Mouse (Mus musculus): ENCODE data around the gene Otos.
A peak's percentile ranks its signal among the peaks of the same experiment; 100 is the strongest.

The Otos gene

GRCm38 (mm10) chr1:92646601-92647000 is 2.0 kb downstream of the Otos start:
- no peak for DNase-seq (ENCODE audit: low read depth, low spot score)

GRCm38 (mm10) chr1:92646111-92646510 is 2.5 kb downstream of the Otos start:
- no peak for DNase-seq (ENCODE audit: low read depth, low spot score)

- DNase-seq (ENCODE audit: low read depth, low spot score): no peak
Measured at GRCm38 (mm10) chr1:92644916-92645315, 3.7 kb downstream of the Otos start.

GRCm38 (mm10) chr1:92643691-92644090 is 5.0 kb downstream of the Otos start:
- DNase-seq (ENCODE audit: low read depth, low spot score): no peak

- DNase-seq (ENCODE audit: low read depth, low spot score): peak; percentile 66
Measured at GRCm38 (mm10) chr1:92641514-92642272, 6.9 kb downstream of the Otos start, which contains the start of gene Cops9. Gene Cops9 (minus strand): TSS chr1:92641985.

GRCm38 (mm10) chr1:92640393-92640792 is 8.2 kb downstream of the Otos start:
- DNase-seq (ENCODE audit: low read depth, low spot score): no peak

- no peak for DNase-seq (ENCODE audit: low read depth, low spot score)
Measured at GRCm38 (mm10) chr1:92638736-92639135, 9.9 kb downstream of the Otos start.

GRCm38 (mm10) chr1:92638181-92638580 is 10.5 kb downstream of the Otos start:
- no peak for DNase-seq (ENCODE audit: low read depth, low spot score)

GRCm38 (mm10) chr1:92637501-92638172 is 11.0 kb downstream of the Otos start:
- DNase-seq (ENCODE audit: low read depth, low spot score): no peak

- DNase-seq (ENCODE audit: low read depth, low spot score): no peak
Measured at GRCm38 (mm10) chr1:92636676-92637075, 12.0 kb downstream of the Otos start.

GRCm38 (mm10) chr1:92636015-92636414 is 12.6 kb downstream of the Otos start:
- DNase-seq (ENCODE audit: low read depth, low spot score): no peak

- no peak for DNase-seq (ENCODE audit: low read depth, low spot score)
Measured at GRCm38 (mm10) chr1:92634976-92635599, 13.6 kb downstream of the Otos start.

- DNase-seq (ENCODE audit: low read depth, low spot score): no peak
Measured at GRCm38 (mm10) chr1:92634569-92634968, 14.1 kb downstream of the Otos start.

- DNase-seq (ENCODE audit: low read depth, low spot score): no peak
Measured at GRCm38 (mm10) chr1:92633726-92634125, 14.9 kb downstream of the Otos start.

GRCm38 (mm10) chr1:92632948-92633347 is 15.7 kb downstream of the Otos start:
- no peak for DNase-seq (ENCODE audit: low read depth, low spot score)

GRCm38 (mm10) chr1:92632196-92632595 is 16.4 kb downstream of the Otos start:
- DNase-seq (ENCODE audit: low read depth, low spot score): no peak

- no peak for DNase-seq (ENCODE audit: low read depth, low spot score)
Measured at GRCm38 (mm10) chr1:92628227-92628626, 20.4 kb downstream of the Otos start.

GRCm38 (mm10) chr1:92618360-92618759 is 30.3 kb downstream of the Otos start:
- no peak for DNase-seq (ENCODE audit: low read depth, low spot score)

- DNase-seq (ENCODE audit: low read depth, low spot score): no peak
Measured at GRCm38 (mm10) chr1:92617488-92617887, 31.2 kb downstream of the Otos start, which contains the start of gene Olfr12. Gene Olfr12 (plus strand): TSS chr1:92617788.

- no peak for DNase-seq (ENCODE audit: low read depth, low spot score)
Measured at GRCm38 (mm10) chr1:92616046-92616445, 32.6 kb downstream of the Otos start.

- DNase-seq (ENCODE audit: low read depth, low spot score): peak; percentile 22
Measured at GRCm38 (mm10) chr1:92614516-92614915, 34.1 kb downstream of the Otos start.

GRCm38 (mm10) chr1:92613175-92613574 is 35.5 kb downstream of the Otos start:
- DNase-seq (ENCODE audit: low read depth, low spot score): no peak

- DNase-seq (ENCODE audit: low read depth, low spot score): peak; percentile 10
Measured at GRCm38 (mm10) chr1:92611008-92611407, 37.6 kb downstream of the Otos start.

All from brain, embryonic 18.5 days (tissue).